23 mouse cellular contexts compared by ENCODE assay signal in genomic region chr12:99502225-99502624, GRCm38 (mm10).
DNase-seq lines count a peak whose midpoint lies in the region; ATAC-seq and TF ChIP-seq lines count a peak whose summit lies in the region.
"Had no signal": no experiment of that assay in that cellular context is flagged by ENCODE, and none has a peak within 500 bp of the region (broad histone marks: within the 10 kb centered on the region; RNA-seq: fewer than 3 reads in every experiment).

No protein-coding gene starts in this region.

- no peak overlapping the region for H3K4me2 ChIP-seq in liver, embryonic 16.5 days (ENCODE audit: low read depth, low read length)
- no peak overlapping the region for H3K4me2 ChIP-seq in liver, embryonic 11.5 days
- H3K4me2 ChIP-seq in liver, postnatal 0 days (ENCODE audit: low read depth, low read length) = no peak overlapping the region
- H3K4me2 ChIP-seq: embryonic facial prominence, embryonic 12.5 days; forebrain, embryonic 13.5 days; forebrain, embryonic 15.5 days had no signal

- no peak for TF ChIP-seq EP300 in liver, postnatal 0 days (IDR thresholded peaks at IDR 0.05; ENCODE audit: low read depth)

- WGBS in liver, adult 2 months = 26% methylated on average over 4 of the region's 4 CpGs
- WGBS in liver, embryonic 16.5 days (ENCODE audit: insufficient replicate concordance) = 65% methylated on average over 4 of the region's 4 CpGs
- WGBS in liver, embryonic 11.5 days = 73% methylated on average over 4 of the region's 4 CpGs
- WGBS in liver, postnatal 0 days (ENCODE audit: insufficient replicate concordance) = 73% methylated on average over 4 of the region's 4 CpGs

- peak; percentile 64 for ATAC-seq in liver, embryonic 16.5 days (ENCODE audit: low read depth)
- ATAC-seq in liver, embryonic 11.5 days (replicated peaks; ENCODE audit: low FRiP score) = no peak
- ATAC-seq in liver, postnatal 0 days = peak; percentile 70
- ATAC-seq: activated CD4-positive, CD25-positive, alpha-beta regulatory T cell, adult 4 months; CD4-positive, CD25-positive, alpha-beta regulatory T cell, adult 4 months; forebrain, embryonic 13.5 days; forebrain, embryonic 15.5 days; Patski had no signal

- H3K79me2 ChIP-seq in liver, adult 2 months (ENCODE audit: control insufficient read depth, insufficient read depth, low read length) = 0 out of 2 replicates have a peak, but pooled peaks cover 3% of the 10 kb centered on the region

- DNase-seq in liver, adult 2 months (ENCODE audit: extremely low read depth, low read depth, low spot score) = peak; percentile 82
- DNase-seq in liver = no peak
- DNase-seq in liver, embryonic 11.5 days (ENCODE audit: low spot score) = no peak
- DNase-seq in liver, postnatal 0 days = no peak
- DNase-seq: adrenal gland, adult 8-10 months; adrenal gland, postnatal 14 days; adrenal gland, postnatal 36 days; B cell, adult 2 months; cerebellum, adult 11-12 months; cerebellum, adult 2 months; cerebellum, adult 9-10 months; cerebellum, postnatal 10 days; cerebellum, postnatal 25 days had no signal

- H3K4me3 ChIP-seq in liver, adult 2 months (ENCODE audit: insufficient read depth, low read depth, low read length) = no peak overlapping the region
- no peak overlapping the region for H3K4me3 ChIP-seq in liver, embryonic 16.5 days (ENCODE audit: low read depth, low read length)
- H3K4me3 ChIP-seq in liver, embryonic 11.5 days (ENCODE audit: low read depth, low read length) = no peak overlapping the region
- H3K4me3 ChIP-seq in liver, postnatal 0 days (ENCODE audit: low read depth, low read length) = no peak overlapping the region
- H3K4me3 ChIP-seq: embryonic facial prominence, embryonic 10.5 days; embryonic facial prominence, embryonic 12.5 days; forebrain, embryonic 13.5 days; forebrain, embryonic 15.5 days had no signal

- peaks cover 10% of the 10 kb centered on the region for H3K4me1 ChIP-seq in liver, adult 2 months (ENCODE audit: control insufficient read depth, insufficient read depth, low read length)
- no peaks in the 10 kb centered on the region; the same call in 1 of the 2 replicates for H3K4me1 ChIP-seq in liver, embryonic 16.5 days (ENCODE audit: control insufficient read depth, low read depth, low read length)
- H3K4me1 ChIP-seq in liver, embryonic 11.5 days (replicated peaks; ENCODE audit: control insufficient read depth, insufficient read depth, low read length) = no peaks in the 10 kb centered on the region
- peaks cover 6% of the 10 kb centered on the region for H3K4me1 ChIP-seq in liver, postnatal 0 days (ENCODE audit: insufficient read depth)

- no peaks in the 10 kb centered on the region for H3K27me3 ChIP-seq in liver, adult 2 months (ENCODE audit: control insufficient read depth, insufficient read depth, low read length)
- no peaks in the 10 kb centered on the region for H3K27me3 ChIP-seq in liver, embryonic 16.5 days (ENCODE audit: control insufficient read depth, insufficient read depth, low read depth, low read length)
- no peaks in the 10 kb centered on the region for H3K27me3 ChIP-seq in liver, embryonic 11.5 days (replicated peaks; ENCODE audit: control insufficient read depth, insufficient read depth, low read length)
- H3K27me3 ChIP-seq in liver, postnatal 0 days (ENCODE audit: insufficient read depth, low read length) = no peaks in the 10 kb centered on the region
- H3K27me3 ChIP-seq: CH12.LX; embryonic facial prominence, embryonic 12.5 days; forebrain, embryonic 13.5 days; forebrain, embryonic 15.5 days; Patski had no signal

- H3K27ac ChIP-seq in liver, adult 2 months (replicated peaks; ENCODE audit: insufficient read depth, low read depth, low read length) = no peak overlapping the region
- no peak overlapping the region for H3K27ac ChIP-seq in liver, embryonic 16.5 days (ENCODE audit: low read length)
- no peak overlapping the region for H3K27ac ChIP-seq in liver, embryonic 11.5 days (ENCODE audit: low read depth, low read length)
- no peak overlapping the region for H3K27ac ChIP-seq in liver, postnatal 0 days (ENCODE audit: low read depth)
- H3K27ac ChIP-seq: embryonic facial prominence, embryonic 10.5 days; embryonic facial prominence, embryonic 12.5 days; forebrain, embryonic 13.5 days; forebrain, embryonic 15.5 days had no signal

- H3K36me3 ChIP-seq in liver, adult 2 months (ENCODE audit: control insufficient read depth, insufficient read depth, low read length) = no peaks in the 10 kb centered on the region
- no peaks in the 10 kb centered on the region for H3K36me3 ChIP-seq in liver, embryonic 16.5 days (ENCODE audit: control insufficient read depth, insufficient read depth)
- no peaks in the 10 kb centered on the region for H3K36me3 ChIP-seq in liver, embryonic 11.5 days (ENCODE audit: control insufficient read depth, insufficient read depth, low read length)
- no peaks in the 10 kb centered on the region for H3K36me3 ChIP-seq in liver, postnatal 0 days (replicated peaks; ENCODE audit: insufficient read depth, low read length)
- H3K36me3 ChIP-seq: embryonic facial prominence, embryonic 10.5 days; embryonic facial prominence, embryonic 12.5 days; forebrain, embryonic 15.5 days; G1E had no signal

- H3K9ac ChIP-seq in liver, adult 2 months (ENCODE audit: low read depth, low read length) = no peak overlapping the region
- no peak overlapping the region for H3K9ac ChIP-seq in liver, embryonic 16.5 days (ENCODE audit: low read depth, low read length)
- H3K9ac ChIP-seq in liver, embryonic 11.5 days (ENCODE audit: low read depth, low read length) = no peak overlapping the region
- no peak overlapping the region for H3K9ac ChIP-seq in liver, postnatal 0 days (replicated peaks)
- H3K9ac ChIP-seq: embryonic facial prominence, embryonic 12.5 days; forebrain, embryonic 13.5 days; forebrain, embryonic 15.5 days had no signal

- TF ChIP-seq POLR2A in liver, adult 2 months (IDR thresholded peaks at IDR 0.05; ENCODE audit: extremely low read depth, insufficient read depth, low read length) = no peak

- TF ChIP-seq CTCF in liver, adult 2 months (IDR thresholded peaks at IDR 0.05; ENCODE audit: low read depth, low read length) = no peak
- TF ChIP-seq CTCF in liver, postnatal 0 days (IDR thresholded peaks at IDR 0.05; ENCODE audit: low read depth) = no peak

- H3K9me3 ChIP-seq in liver, embryonic 16.5 days (replicated peaks; ENCODE audit: control insufficient read depth, low read length) = no peaks in the 10 kb centered on the region
- H3K9me3 ChIP-seq in liver, embryonic 11.5 days (ENCODE audit: control insufficient read depth, low read length) = no peaks in the 10 kb centered on the region
- no peaks in the 10 kb centered on the region for H3K9me3 ChIP-seq in liver, postnatal 0 days (ENCODE audit: low read length)
- H3K9me3 ChIP-seq: embryonic facial prominence, embryonic 10.5 days; embryonic facial prominence, embryonic 12.5 days; forebrain, embryonic 15.5 days had no signal
